Mouse (Mus musculus) cerebral cortex, adult 2 months (tissue): Measurements from ENCODE around the gene Rplp2.

ENCODE experiments used
- WGBS: fragments of 180-500 bp; shearing (Covaris S2); methylation state at CpG from one replicate; pipeline ENCODE4 v1.1.7; 2018; 5-methylcytosine and 5-hydroxymethylcytosine counted together

The Rplp2 gene

GRCm38 (mm10) chr7:141443828-141444237 is 3.3 kb upstream of the Rplp2 start, which contains the start of gene Pidd1:
Gene Pidd1 (minus strand): TSS chr7:141444025.
- WGBS: 1% methylated on average over 25 of the region's 25 CpGs

DNA sequence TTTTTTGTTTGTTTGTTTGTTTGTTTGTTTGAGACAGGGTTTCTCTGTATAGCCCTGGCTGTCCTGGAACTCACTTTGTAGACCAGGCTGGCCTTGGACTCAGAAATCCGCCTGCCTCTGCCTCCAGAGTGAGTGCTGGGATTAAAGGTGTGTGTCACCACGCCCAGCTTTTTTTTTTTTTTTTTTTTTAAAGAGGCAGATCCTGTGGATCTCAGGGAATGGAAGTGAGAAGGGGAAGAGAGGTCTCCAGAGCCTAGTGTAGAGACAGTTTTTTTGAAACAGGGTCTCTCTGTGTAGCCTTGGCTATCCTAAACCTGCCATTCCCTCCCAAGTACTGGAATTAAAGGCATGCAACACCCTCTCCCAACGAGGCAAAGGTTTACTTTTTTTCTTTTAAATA is 796 bp upstream of the Rplp2 start:
- 85% methylated on average over 3 of the region's 3 CpGs for WGBS

DNA sequence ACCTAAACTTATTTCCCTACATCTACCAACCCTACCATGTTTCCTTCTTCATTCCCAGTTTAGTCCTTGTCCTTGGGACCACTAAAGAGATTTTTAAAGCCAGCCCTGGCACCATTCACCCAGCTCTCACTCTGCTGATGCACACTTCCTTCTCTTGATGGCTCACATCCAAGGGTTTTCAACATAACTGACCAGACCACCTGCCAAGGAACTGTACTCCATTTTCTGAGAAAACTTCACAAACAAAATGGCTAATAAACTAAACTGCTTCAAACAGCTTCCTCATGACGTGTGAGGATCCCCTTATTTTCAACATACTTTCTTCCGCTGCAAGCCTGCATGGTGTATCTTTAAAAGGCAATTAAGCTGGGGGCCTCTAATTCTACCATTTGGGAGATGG is 6.5 kb downstream of the Rplp2 start:
- 72% methylated on average over 2 of the region's 2 CpGs for WGBS

DNA sequence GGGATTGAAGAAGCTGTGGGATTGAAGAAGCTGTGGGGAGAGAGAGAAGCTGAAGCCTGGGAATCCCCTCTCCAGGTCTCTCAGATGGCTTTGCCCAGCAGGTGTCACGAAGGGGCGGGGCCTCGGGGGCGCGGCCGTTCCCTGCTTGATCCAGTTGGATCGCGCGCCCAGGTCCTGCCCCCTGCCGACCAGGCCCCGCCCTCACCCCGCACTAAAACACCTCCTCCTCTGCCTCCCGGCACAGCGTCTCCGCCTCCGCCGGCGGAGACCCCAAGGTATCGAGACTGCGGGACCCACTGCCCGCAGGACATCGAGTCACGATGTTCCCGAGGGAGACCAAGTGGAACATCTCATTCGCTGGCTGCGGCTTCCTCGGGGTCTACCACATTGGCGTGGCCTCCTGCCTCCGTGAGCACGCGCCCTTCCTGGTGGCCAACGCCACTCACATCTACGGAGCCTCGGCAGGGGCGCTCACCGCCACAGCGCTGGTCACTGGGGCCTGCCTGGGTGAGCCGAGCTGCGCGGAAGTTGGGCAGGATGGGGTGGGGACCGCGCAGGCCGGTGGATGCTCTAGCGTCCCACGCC is 7.9 kb downstream of the Rplp2 start, which contains the start of gene Pnpla2:
TSS of gene Pnpla2 (plus strand) at position 232 of the 585 bp plus-strand sequence.
- WGBS: under 1% methylated on average over 45 of the region's 45 CpGs

DNA sequence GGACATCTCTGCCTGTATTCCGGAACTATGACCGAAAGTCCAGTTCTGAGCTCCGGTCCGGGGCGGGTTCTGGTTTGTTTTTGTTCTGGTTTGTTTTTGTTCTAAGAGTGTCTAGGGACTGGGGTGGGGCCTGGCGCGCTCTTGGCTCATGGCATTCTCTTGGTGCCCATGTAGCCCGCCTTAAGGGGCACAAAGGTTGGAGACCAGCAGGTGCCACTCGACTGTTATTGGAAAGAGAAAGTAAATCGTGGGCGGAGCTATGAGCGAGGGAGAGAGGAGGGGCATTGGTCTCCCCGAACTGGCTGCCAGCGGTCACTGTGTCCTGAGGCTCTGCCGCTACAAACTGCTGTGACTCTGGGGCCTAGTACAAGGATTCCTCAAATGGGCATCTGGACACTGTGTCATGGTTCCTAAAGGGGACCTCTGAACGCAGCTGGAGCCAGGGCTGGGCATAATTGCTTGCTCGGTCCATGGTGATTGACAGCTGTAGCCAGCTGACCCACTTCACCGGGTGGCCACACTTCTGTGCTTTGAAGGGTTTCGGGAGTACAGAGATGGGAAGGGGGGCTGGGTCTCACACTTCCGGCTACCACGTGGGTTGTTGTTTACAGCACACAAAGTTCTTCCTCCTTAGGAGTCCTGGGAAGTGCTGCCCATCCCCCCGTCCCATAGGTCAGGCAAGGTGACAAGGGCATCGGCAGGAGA is 8.6 kb downstream of the Rplp2 start:
- 3% methylated on average over 23 of the region's 23 CpGs for WGBS

- WGBS: 79% methylated on average over 6 of the region's 6 CpGs
These were observed 9.6 kb downstream of the Rplp2 start for GRCm38 (mm10) chr7:141456739-141457138.

DNA sequence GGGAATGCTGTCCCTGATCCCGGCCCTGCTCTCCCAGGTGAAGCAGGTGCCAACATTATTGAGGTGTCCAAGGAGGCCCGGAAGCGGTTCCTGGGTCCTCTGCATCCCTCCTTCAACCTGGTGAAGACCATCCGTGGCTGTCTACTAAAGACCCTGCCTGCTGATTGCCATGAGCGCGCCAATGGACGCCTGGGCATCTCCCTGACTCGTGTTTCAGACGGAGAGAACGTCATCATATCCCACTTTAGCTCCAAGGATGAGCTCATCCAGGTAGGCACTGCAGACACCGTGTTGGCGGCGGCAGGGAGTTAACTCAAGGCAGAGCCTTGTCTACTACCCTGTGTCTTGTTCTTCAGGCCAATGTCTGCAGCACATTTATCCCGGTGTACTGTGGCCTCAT is 10.1 kb downstream of the Rplp2 start:
- WGBS: 92% methylated on average over 14 of the region's 14 CpGs

GRCm38 (mm10) chr7:141457986-141458660 is 11.0 kb downstream of the Rplp2 start:
- 85% methylated on average over 15 of the region's 15 CpGs for WGBS

DNA sequence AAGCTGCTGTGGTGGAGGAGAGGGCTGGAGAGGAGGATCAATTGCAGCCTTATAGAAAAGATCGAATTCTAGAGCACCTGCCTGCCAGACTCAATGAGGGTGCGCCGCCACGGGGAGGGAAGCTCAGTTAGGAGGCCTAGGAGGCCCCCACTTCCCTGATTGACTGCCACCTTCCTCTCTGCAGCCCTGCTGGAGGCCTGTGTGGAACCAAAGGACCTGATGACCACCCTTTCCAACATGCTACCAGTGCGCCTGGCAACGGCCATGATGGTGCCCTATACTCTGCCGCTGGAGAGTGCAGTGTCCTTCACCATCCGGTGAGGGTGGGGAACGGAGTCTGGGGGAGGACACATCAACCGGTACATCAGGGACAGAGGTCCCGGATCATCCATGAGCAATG is 11.5 kb downstream of the Rplp2 start:
- 90% methylated on average over 11 of the region's 11 CpGs for WGBS

DNA sequence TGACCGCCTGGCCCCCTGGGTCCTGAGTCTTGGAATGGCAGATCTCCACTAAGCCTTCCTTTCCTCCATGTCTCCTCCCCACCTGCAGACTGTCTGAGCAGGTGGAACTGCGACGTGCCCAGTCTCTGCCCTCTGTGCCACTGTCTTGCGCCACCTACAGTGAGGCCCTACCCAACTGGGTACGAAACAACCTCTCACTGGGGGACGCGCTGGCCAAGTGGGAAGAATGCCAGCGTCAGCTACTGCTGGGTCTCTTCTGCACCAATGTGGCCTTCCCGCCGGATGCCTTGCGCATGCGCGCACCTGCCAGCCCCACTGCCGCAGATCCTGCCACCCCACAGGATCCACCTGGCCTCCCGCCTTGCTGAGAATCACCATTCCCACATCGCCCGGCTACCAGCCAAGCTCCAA is 12.1 kb downstream of the Rplp2 start:
- 90% methylated on average over 17 of the region's 17 CpGs for WGBS

DNA sequence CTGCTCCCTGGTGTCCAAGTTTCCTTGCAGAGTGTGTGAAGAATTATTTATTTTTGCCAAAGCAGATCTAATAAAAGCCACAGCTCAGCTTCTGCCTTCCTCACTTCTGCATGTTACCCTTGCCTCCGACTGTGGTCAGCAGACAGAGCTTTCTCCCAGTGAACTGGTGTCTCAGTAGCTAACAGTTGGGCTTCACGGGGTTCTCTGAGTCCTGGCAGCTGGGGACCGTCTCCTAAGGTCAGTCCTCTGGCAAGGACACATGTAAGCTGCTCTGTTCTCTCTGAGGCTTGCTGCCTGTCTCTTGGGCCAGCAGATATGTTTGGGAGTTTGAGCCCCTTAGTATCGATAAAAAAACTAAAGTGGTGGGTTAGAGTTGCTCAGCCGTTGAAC is 12.8 kb downstream of the Rplp2 start:
- 75% methylated on average over 5 of the region's 5 CpGs for WGBS

DNA sequence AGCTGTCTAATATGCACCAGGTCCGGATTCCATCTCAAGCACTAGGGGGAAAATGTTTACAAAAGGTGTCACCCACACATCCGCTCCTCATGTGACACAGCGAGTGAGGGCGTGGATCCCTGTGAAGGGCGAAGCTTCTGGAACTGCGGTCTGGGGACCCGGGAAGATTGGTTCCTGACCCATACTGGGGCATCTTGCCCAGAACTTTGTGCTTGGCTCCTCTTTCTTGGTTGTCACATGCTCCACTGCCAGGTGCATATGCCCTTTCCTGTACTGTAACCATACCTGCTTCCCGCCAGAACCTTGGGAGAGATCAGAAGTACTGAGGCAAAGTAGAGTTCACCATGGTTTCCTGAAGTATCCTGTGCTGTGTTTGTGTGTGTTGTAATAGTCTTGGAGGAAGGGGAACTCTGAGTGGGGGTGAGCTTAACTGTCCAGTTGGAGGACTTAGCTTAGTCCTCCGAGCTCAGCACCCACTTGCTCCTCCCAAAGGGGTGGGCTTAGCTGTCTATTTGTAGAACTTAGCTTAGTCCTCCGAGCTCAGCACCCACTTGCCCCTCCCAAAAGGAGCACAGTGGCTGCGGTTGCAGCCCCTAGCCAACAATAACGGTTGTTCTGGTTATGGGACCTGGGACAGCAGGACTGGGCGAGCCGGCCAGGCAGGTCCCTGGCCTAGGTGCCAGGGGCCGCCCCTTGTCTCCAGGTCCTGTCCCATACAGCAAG is 13.4 kb downstream of the Rplp2 start, which contains the start of gene Cracr2b:
TSS of gene Cracr2b (plus strand) at position 704 of the 723 bp plus-strand sequence.
- 67% methylated on average over 15 of the region's 15 CpGs for WGBS

- WGBS: 4% methylated on average over 59 of the region's 59 CpGs
These were observed 14.6 kb downstream of the Rplp2 start for GRCm38 (mm10) chr7:141461521-141462332.

GRCm38 (mm10) chr7:141462333-141462821 is 15.2 kb downstream of the Rplp2 start:
- WGBS: 41% methylated on average over 5 of the region's 5 CpGs

DNA sequence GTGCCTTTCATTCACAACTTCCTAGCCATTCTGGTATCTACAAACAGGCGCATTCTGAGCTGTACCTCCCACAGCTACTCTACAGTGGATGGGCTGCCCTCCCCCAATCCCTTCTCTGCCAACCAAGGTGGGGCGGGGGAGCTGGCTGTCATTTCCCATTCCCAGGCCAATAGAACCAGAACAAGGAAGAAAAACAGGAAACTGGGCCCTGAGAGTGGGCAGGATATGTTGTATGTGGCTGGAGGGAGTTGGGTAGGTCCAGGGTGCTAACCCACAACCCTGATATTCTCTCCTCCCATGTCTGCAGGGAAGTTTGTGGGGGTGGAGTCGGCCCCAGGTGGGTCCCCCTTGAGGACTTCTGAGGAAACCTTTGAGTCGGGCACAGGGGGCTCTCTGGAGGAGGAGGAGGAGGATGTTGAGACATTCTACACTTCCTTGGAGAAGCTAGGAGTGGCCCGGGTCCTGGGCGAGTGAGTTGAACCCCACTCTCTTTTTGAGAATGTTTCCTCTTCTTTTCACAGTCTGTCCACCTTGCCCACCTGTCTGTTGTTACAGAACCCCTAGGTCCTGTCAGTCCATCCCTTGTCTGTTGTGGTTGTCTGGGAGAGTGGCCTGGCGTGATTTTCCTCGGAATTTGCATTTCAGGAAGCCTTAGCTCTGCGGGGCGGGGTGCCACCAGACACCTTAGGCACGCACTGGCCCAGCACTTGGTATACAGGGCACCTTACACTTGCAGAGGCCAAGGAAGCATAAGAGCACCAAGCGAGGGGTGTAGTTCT is 16.8 kb downstream of the Rplp2 start:
- 52% methylated on average over 12 of the region's 12 CpGs for WGBS

- 30% methylated on average over 38 of the region's 38 CpGs for WGBS
These were observed 17.5 kb downstream of the Rplp2 start for GRCm38 (mm10) chr7:141464603-141465201.

DNA sequence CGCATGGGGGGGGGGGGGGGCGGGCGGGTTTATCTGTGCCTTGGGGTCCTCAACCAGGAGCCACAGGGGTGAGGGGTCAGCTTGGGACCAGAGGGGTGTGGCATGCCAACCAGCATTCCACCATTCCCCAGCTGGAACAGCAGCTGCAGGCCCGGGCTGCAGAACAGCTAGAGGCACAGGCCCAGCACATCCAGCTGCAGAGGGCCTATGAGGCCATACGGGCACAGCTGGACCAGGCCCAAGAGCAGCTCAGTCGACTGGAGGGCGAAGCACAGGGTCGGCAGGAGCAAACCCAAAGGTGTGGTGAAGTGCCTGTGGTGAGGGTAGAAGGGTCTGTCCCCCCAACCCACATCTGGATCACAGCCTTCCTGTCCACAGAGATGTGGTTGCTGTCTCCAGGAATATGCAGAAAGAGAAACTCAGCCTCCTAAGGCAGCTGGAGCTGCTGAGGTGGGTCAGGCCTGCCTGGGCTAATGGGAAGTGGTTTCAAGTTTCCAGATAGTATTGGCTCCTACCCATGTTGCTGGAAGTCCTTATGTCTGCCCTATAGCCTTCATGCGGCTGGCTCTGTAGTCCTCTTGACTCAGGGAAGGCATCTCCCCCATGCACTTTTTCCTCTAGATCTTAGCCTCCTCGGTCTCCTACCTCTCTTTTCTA is 18.3 kb downstream of the Rplp2 start:
- 57% methylated on average over 10 of the region's 10 CpGs for WGBS

GRCm38 (mm10) chr7:141466045-141466394 is 18.9 kb downstream of the Rplp2 start:
- 79% methylated on average over 7 of the region's 7 CpGs for WGBS

DNA sequence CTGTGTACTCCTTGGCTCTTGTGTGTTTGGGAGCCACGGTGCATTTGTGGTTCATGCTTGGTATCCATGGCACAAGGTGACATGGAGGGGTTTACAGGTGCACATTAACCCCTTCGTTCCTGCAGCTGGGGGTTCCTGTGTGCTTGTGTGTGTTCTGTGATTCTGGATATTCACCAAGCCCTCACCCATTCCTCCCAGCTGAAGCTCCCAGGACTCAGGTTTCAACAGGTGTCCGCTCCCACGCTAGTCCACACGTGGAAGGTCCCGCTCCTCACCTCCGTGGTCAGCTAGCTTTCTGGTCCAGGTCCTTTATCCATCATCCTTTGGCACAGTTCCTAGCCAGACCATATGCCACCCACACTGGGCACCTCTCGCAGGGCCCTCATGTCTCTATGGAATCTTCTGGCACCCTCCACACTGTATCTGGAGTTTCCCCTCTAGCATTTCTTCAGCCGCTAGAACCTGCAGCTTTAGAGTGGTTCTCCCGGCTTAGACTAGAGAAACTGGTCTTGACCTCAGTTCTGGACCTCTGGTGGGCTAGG is 19.5 kb downstream of the Rplp2 start:
- WGBS: 70% methylated on average over 10 of the region's 10 CpGs
